Mouse (Mus musculus) retina, postnatal 7 days (tissue): ENCODE results near the gene 3110070M22Rik.
A peak's percentile ranks its signal among the peaks of the same experiment; 100 is the strongest.
"Not testable (repeated sequence)": the region's sequence is repeated elsewhere in the genome, so short reads cannot be mapped to it uniquely, and the experiment has no call there.

Experiments used
- DNase-seq: peaks from one replicate; pipeline ENCODE4 v3.0.0-alpha.2; 2012; ENCODE audit warnings: low read depth, low spot score

The 3110070M22Rik gene

DNA sequence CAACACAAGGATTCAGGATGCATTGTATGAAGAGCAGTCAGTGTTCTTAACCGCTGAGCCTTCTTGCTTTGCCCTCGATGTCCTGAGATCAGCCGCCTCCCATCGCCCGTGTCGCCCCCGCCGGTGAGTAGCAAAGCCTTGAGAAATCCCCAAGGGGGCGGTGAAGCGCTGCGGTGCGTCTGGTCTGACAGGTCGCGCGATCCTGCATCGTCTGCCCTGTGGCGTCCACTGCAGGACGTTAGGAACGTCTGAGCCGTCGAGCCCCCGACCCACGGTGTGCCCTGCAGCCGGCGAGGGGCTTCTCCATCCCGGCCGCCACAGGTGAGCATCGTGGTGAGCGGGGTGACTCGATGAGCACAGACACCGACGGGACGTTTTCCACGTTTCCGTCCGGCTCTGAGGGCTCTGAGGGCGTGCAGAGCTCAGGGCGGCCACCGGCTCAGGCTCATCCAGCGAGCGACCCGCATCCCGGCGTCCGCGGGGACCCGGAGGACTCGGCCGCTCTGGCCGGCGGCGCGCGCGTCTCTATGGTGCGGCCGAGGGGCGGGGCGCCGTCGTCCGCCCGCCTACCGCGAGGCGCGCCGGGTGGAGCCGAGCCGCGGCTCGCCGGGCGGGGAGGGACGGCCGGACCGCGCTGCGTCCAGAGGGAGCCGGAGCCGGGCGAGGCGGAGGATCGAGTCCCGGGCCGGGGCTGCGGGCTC is at the start of gene 3110070M22Rik, which contains the start of gene Tmem267:
3110070M22Rik (minus strand) TSS at position 504 of the 701 bp plus-strand sequence.
Tmem267 (plus strand) TSS at position 160 of the 701 bp plus-strand sequence.
- peak; percentile 90 for DNase-seq

DNA sequence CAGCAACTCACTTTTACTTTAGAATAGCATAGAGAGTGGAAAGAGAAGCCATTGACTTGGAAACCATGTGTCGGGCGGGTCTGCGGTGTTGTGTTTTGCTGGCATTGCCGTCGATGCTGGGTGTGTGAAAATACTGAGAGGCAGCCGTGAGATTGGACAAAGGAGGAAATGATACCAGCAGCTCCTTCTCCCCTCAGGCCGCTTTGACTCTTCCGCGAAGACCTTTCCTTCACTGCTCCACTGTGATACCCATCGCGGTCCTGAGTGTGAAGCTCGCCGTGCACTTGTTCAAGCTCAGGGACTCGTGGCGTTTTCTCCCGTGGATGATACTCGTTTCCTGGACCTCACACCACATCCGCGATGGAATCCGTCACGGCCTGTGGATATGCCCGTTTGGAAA is 6.8 kb upstream of the 3110070M22Rik start:
- not testable (repeated sequence) for DNase-seq

DNA sequence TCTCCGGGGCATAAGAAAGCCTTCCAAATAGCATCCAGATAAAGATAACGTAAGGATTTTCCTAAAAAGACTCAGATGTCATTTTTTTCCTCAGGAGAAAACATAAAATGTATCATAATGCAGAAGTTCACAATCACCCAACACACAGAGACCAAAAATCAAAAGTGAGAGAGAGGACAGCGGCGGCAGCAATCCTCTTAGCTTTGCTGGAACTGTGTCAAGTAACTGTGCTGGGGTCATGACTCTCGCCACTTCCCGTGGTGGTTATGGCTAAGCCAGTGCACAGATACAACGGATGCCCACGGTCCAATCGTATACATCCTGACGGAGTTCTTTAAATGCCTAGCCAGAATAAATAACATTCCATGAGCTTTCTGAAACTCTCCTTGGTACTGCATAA is 3.9 kb upstream of the 3110070M22Rik start:
- not testable (repeated sequence) for DNase-seq

GRCm38 (mm10) chr13:119487354-119487753 is 829 bp downstream of the 3110070M22Rik start:
- no peak for DNase-seq

DNA sequence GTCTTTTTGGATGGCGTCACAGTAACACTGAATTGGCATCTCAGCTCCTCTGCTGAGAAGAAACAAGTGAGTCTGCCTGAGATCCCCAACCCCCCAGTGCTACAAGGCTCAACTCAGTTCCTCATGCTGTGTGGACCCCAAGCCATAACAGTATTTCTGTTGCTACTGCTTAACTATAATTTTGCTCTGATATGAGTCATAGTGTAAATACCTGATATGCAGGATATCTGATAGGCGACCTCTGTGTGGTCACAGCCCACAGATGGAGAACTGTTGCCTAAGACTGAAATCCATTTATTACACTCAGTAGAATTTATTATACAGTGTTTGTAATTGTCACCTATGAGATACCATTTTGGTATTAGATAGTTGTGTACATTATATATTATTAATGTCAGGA is 10.4 kb downstream of the 3110070M22Rik start:
- DNase-seq, result no peak

DNA sequence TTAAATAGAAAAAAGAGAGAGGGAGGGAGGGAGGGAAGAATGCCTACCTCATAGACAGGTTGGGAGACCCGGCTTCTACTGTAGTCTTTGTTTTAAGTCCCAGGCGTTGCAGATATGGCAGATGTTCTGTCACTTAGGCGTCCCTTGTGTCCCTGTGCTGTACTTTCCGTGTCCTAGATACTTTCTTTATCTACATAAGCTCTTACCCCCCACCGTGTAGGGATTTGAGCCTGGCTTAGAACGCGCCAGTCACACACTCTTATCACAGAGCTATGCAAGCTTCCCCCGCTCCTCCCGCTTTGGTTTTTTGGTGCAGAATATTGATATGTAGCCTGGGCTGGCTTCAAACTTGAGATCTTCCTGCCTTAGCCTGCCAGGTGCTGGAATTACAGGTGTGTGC is 11.6 kb downstream of the 3110070M22Rik start:
- no peak for DNase-seq

DNA sequence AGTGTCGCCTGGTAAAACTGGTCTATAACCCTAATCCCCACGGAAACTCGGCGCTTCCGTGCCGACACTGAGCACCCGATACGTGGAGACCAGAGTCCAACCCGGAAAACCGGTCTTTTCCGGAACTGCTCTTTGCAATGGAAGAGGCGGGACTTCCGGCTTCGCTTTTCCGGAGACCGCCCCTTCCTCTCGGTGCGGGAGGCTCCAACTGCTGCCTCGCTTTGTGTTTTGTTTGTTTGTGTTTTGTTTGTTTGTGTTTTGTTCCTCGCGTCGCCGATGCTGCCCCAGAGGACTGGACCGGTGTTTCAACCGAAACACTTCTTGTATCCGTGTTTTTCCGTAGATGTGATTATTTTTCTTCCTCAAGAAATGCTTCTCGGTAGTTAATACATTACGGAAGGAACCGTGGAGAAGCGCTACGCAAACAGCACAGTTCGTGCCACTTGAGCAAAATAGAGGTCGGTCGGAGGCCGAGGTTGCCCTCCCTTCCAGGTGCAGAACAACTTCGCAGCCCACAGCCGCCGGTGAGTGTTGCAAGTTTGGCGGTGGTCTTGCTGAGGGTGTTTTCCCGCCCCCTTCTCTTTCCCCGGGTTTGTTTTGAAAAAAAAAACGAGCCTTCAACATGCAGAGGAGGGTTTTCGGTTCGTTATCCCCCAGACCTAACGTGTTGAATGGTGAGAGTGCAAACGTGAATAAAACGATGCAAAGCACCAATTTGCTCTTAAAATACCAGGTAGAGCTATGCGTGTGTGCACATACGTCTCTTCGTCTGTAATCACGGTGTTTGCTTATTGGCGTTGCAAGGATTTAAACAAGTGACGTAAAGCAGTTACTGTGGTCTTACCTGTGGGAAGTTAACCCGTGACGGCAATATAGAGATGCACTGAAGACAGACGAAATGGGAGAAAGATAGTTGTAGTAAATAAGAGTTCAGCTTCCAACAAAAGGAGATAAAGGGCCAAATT is 25.3 kb downstream of the 3110070M22Rik start, which contains the start of gene 4833420G17Rik:
4833420G17Rik (plus strand) TSS at position 173 of the 965 bp plus-strand sequence.
- DNase-seq, result peak; percentile 86

GRCm38 (mm10) chr13:119461900-119462595 is 26.1 kb downstream of the 3110070M22Rik start:
- no peak for DNase-seq

- no peak for DNase-seq
Observed at GRCm38 (mm10) chr13:119456342-119456741, 31.8 kb downstream of the 3110070M22Rik start.

DNA sequence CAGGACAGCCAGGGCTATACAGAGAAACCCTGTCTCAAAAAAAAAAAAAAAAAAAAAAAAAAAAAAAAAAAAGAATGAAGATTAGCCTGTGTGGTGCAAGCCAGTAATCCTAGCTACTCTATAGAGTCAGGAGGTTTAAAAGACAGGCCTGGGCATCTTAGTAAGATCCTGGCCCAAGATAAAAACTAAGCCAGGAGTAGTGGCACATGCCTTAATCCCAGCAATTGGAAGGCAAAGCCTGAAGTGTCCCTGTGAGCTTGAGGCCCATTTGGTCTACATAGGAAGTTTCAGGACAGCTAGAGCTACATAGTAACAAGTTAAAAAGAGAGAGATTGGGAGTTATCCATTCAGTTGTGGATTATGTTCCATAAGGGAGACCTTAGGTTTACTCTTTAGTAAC is 33.1 kb downstream of the 3110070M22Rik start:
- no peak for DNase-seq

DNA sequence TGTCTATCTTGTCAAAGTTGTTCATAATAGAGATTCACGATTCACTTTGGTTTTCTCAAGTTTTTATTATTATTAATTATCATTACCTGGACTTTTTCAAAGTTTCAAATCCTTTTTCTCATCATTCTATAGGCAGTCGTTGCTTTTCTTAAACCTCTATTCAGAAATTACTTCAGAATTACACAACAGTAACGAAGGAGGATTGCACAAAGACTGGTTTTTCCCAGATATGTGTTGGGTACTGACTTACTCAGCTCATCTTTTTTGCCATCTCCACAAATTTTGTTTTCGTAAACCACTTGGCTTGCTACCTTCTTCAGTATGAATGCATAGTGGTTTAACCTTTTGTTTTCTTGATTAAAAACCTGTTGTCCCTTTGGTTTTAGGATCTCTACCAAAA is 34.6 kb downstream of the 3110070M22Rik start:
- DNase-seq, result no peak

- DNase-seq, result no peak
Observed at GRCm38 (mm10) chr13:119442244-119442643, 45.9 kb downstream of the 3110070M22Rik start.
